Mouse (Mus musculus): Measurements from ENCODE around the gene Triap1. TPM values are rescaled to one million over a fixed set of nuclear protein-coding genes. Genes with fewer than 3 reads are reported as not detected.

The Triap1 gene
- total and polyA plus RNA-seq, 3 experiments: 59.2 to 63.2 TPM; not detected in 1

DNA sequence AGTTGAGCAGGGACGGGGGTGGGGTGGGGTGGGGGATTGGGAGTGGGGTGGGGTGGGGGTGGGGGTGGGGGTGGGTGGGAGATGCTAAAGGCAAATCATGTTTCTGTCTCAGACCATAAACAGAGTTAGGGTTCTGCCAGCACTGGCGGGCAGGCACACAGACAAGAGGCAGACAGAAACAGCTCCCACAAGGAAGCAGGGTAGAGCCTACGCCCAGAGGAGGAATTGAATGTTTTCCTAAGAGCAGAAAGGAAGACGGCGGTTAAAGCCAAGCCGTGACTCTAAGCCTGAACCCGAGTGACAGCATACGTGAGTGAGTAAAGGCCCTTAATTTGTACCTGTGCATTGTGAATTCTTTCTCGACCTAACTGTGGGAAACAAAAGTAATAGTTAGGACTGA is 50.9 kb downstream of the Triap1 start:
- H3K27me3 ChIP-seq (ENCODE audit: control insufficient read depth in 1 of 2, insufficient read depth in 2 of 2, low read length in 2 of 2): no peaks in the 10 kb centered on the region

DNA sequence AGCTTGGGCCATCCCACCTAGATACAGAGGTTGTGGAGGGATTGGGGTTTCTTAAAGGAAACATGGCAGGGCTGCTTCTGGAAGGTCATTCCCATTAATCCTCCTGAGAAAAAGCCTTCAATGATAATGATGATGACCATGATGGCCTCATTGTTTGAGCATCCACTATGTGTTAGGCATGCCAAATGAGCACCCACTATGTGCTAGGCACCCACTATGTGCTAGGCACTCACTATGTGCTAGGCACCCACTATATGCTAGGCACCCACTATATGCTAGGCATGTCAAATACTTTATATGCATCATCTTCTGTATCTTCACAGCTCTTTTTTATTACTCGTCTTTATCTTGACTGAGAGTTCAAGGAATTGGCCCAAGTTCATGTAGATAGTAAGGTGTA is 51.9 kb downstream of the Triap1 start:
- H3K4me3 ChIP-seq (ENCODE audit: control insufficient read depth in 1 of 2, insufficient read depth in 1 of 2, low read depth in 2 of 2, low read length in 2 of 2): no peak overlapping the region
- no peaks in the 10 kb centered on the region for H3K9me3 ChIP-seq (replicated peaks; ENCODE audit: insufficient read depth, low read length)
- H3K27me3 ChIP-seq (ENCODE audit: control insufficient read depth in 1 of 2, insufficient read depth in 2 of 2, low read length in 2 of 2): no peaks in the 10 kb centered on the region
- H3K27ac ChIP-seq (ENCODE audit: control insufficient read depth, low read depth, low read length): no peak overlapping the region
- DNase-seq (ENCODE audit: low read depth, low spot score): no peak
- no peaks in the 10 kb centered on the region for H3K79me2 ChIP-seq (ENCODE audit: control insufficient read depth, insufficient read depth, low read length, poor library complexity)
- no peaks in the 10 kb centered on the region for H3K4me1 ChIP-seq (ENCODE audit: control insufficient read depth in 1 of 2, insufficient read depth in 2 of 2, low read length in 2 of 2)
- H3K9ac ChIP-seq (ENCODE audit: control insufficient read depth, low read depth, low read length, poor library complexity, severe bottlenecking): no peak overlapping the region
- H3K36me3 ChIP-seq (ENCODE audit: control insufficient read depth in 1 of 2, insufficient read depth in 2 of 2, low read length in 2 of 2): no peaks in the 10 kb centered on the region; a peak in 1 of 4 replicates
- TF ChIP-seq RAD21 (IDR thresholded peaks at IDR 0.05; ENCODE audit: low read depth, low read length): no peak
- no peak for TF ChIP-seq RCOR1 (IDR thresholded peaks at IDR 0.05; ENCODE audit: low read depth, low read length)
- TF ChIP-seq ZKSCAN1 (IDR thresholded peaks at IDR 0.05; ENCODE audit: low read depth, low read length): peak; percentile 97
- TF ChIP-seq TBP (IDR thresholded peaks at IDR 0.05; ENCODE audit: low read depth, low read length): no peak
- no peak for TF ChIP-seq CHD2 (IDR thresholded peaks at IDR 0.05; ENCODE audit: low read length)
- no peak for TF ChIP-seq MEF2A (IDR thresholded peaks at IDR 0.05; ENCODE audit: extremely low read depth, insufficient replicate concordance, low read depth, low read length, poor library complexity, severe bottlenecking)
- TF ChIP-seq CHD1 (IDR thresholded peaks at IDR 0.05; ENCODE audit: low read depth, low read length): no peak

More for the DNA sequence above, 50.9 kb downstream of the Triap1 start:
- no peaks in the 10 kb centered on the region for H3K4me1 ChIP-seq (ENCODE audit: control insufficient read depth in 1 of 2, insufficient read depth in 2 of 2, low read length in 2 of 2)
- H3K79me2 ChIP-seq (ENCODE audit: control insufficient read depth, insufficient read depth, low read length, poor library complexity): no peaks in the 10 kb centered on the region
- DNase-seq (ENCODE audit: low read depth, low spot score): no peak
- no peak overlapping the region for H3K27ac ChIP-seq (ENCODE audit: control insufficient read depth, low read depth, low read length)
- no peaks in the 10 kb centered on the region; a peak in 1 of 4 replicates for H3K36me3 ChIP-seq (ENCODE audit: control insufficient read depth in 1 of 2, insufficient read depth in 2 of 2, low read length in 2 of 2)
- H3K4me3 ChIP-seq (ENCODE audit: control insufficient read depth in 1 of 2, insufficient read depth in 1 of 2, low read depth in 2 of 2, low read length in 2 of 2): no peak overlapping the region
- H3K9ac ChIP-seq (ENCODE audit: control insufficient read depth, low read depth, low read length, poor library complexity, severe bottlenecking): no peak overlapping the region
- H3K9me3 ChIP-seq (replicated peaks; ENCODE audit: insufficient read depth, low read length): no peaks in the 10 kb centered on the region
- TF ChIP-seq TCF12 (IDR thresholded peaks at IDR 0.05; ENCODE audit: low read depth, low read length): no peak
- TF ChIP-seq NRF1 (IDR thresholded peaks at IDR 0.05; ENCODE audit: insufficient read depth, low read depth, low read length, poor library complexity, severe bottlenecking): no peak
- TF ChIP-seq JUND (IDR thresholded peaks at IDR 0.05; ENCODE audit: low read depth, low read length): no peak
- no peak for TF ChIP-seq ZC3H11A (IDR thresholded peaks at IDR 0.05; ENCODE audit: low read depth, low read length)
- TF ChIP-seq POLR2AphosphoS2 (IDR thresholded peaks at IDR 0.05; ENCODE audit: low read length): no peak
- TF ChIP-seq NELFE (IDR thresholded peaks at IDR 0.05; ENCODE audit: low read depth, low read length): no peak
- TF ChIP-seq ELF1 (IDR thresholded peaks at IDR 0.05; ENCODE audit: low read depth, low read length): no peak
- no peak for TF ChIP-seq SIN3A (IDR thresholded peaks at IDR 0.05; ENCODE audit: low read length)
- TF ChIP-seq RCOR1 (IDR thresholded peaks at IDR 0.05; ENCODE audit: low read depth, low read length): no peak
- TF ChIP-seq GABPA (IDR thresholded peaks at IDR 0.05; ENCODE audit: low read depth, low read length): no peak
- TF ChIP-seq MXI1 (IDR thresholded peaks at IDR 0.05; ENCODE audit: low read depth, low read length): no peak
- no peak for TF ChIP-seq EP300 (IDR thresholded peaks at IDR 0.05; ENCODE audit: low read depth in 1 of 2, low read length in 2 of 2)
- no peak for TF ChIP-seq TAL1 (IDR thresholded peaks at IDR 0.05; ENCODE audit: low read length)
- TF ChIP-seq CTCF (IDR thresholded peaks at IDR 0.05 in 2 of 3, conservative IDR thresholded peaks at IDR 0.05 in 1 of 3; ENCODE audit: control insufficient read depth in 1 of 3, insufficient read depth in 1 of 3, low read depth in 2 of 3, low read length in 3 of 3, poor library complexity in 1 of 3, severe bottlenecking in 1 of 3): no peak
- no peak for TF ChIP-seq MAX (IDR thresholded peaks at IDR 0.05; ENCODE audit: low read length)
- no peak for TF ChIP-seq CHD1 (IDR thresholded peaks at IDR 0.05; ENCODE audit: low read depth, low read length)
- no peak for TF ChIP-seq KAT2A (conservative IDR thresholded peaks at IDR 0.05; ENCODE audit: low read depth, low read length)
- TF ChIP-seq GATA1 (IDR thresholded peaks at IDR 0.05; ENCODE audit: low read depth, low read length): no peak
- TF ChIP-seq BHLHE40 (IDR thresholded peaks at IDR 0.05; ENCODE audit: borderline replicate concordance, low read depth, low read length): no peak
